Mouse (Mus musculus): ENCODE measurements around the gene Atxn1. TPM values are rescaled to one million over a fixed set of nuclear protein-coding genes. Genes with fewer than 3 reads are reported as not detected.

Gene Atxn1
- total and polyA plus RNA-seq, 3 experiments, result 7.5 to 30.1 (median 27.3) TPM

DNA sequence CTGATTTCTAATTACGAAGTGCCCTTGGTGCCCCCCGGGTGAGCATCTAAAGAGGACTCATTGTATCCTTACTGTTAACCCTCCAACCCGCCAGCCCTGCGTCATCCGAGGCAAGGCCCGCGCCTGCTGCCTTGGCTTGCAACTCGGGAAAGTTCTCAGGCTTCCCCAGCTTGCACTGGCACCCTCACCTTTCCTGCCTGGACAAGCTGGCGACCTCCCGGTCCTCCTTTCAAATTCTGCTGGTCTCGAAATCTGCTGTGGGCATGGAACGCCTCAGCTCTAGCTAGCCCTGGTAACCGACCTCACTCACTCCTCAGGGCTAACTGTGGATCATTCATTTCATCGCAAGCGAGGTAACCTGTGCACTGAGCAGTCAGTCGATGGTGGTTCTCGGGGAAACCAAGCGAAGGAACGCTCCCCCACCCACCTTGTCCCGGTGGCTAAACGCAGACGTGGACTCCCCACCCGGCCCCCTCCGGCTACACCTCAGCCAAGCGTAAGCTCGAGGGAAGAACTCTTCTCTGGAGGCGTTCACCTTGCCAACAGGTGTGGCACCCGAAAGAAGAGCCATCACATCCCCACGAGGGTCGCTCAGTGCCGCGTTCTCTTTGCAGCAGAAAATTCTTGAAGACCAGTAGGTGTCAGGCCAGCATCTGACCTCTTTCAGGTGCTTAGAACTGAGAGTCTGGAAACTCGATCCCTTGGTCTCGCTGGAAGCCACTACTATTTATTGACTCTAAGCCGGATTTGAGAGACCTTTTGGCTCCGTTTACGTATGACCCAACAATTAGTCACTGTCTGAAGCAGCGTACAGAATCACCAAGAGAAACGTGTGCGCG, 1.0 kb upstream of the Atxn1 start:
- TF ChIP-seq EP300 (IDR thresholded peaks at IDR 0.05; ENCODE audit: insufficient read depth, low read depth, low read length) (0 out of 2 replicates have a peak, but pooled peaks have one; percentile 13), POLR2A (IDR thresholded peaks at IDR 0.05; ENCODE audit: insufficient read depth, low read depth, low read length) (no peak), CTCF (IDR thresholded peaks at IDR 0.05) (peak; percentile 45)
- Histone ChIP-seq H3K27me3 (ENCODE audit: control insufficient read depth, insufficient read depth, low read length) (no peaks in the 10 kb centered on the region), H3K4me1 (ENCODE audit: control insufficient read depth, insufficient read depth, low read length) (peaks cover 8% of the 10 kb centered on the region), H3K27ac (peak overlapping the region; percentile 99), H3K79me2 (replicated peaks; ENCODE audit: control insufficient read depth, insufficient read depth, low read length) (no peaks in the 10 kb centered on the region), H3K36me3 (ENCODE audit: control insufficient read depth, insufficient read depth, low read length) (peaks cover 3% of the 10 kb centered on the region), H3K4me3 (peak overlapping the region; percentile 95), H3K9ac (ENCODE audit: low read depth, low read length) (peak overlapping the region; percentile 83)
- WGBS, result under 1% methylated on average over 41 of the region's 41 CpGs
- DNase-seq, result peak in 1 of 2 experiments; percentile 53
- intact Hi-C loops (cut with DNase I), result loop anchor here (2.0 kb wide), 1 partner anchor 393 kb away; no protein-coding TSS in a partner anchor

DNA sequence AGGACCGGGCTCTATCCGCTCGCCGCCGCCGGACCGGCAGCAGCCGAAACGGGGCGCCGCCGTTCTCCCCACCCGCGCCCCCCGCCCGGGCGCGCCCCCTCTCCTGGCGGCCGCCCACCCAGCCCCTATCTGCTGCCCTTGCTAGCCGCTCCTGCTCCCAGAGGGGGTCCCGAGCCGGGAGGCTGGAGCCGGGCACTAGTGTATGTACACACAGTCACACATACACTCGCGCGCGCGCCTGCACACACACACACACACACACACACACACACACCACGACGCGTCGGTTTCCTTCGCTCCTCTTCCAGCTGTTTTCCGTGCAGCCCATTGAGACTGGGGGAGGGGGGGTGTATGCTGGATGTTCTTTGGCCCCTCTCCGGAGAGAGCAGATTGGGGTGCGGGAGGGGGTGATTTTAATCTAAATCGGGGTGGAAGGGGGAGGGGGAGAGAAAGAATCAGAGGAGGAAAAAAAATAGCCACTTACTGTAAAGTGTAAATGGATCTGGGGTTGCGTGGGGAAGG, 416 bp downstream of the Atxn1 start:
- TF ChIP-seq CTCF (IDR thresholded peaks at IDR 0.05) (no peak), POLR2A (IDR thresholded peaks at IDR 0.05; ENCODE audit: insufficient read depth, low read depth, low read length) (no peak), EP300 (IDR thresholded peaks at IDR 0.05; ENCODE audit: insufficient read depth, low read depth, low read length) (no peak)
- 1% methylated on average over 17 of the region's 39 CpGs for WGBS
- Histone ChIP-seq H3K9ac (ENCODE audit: low read depth, low read length) (peak overlapping the region; percentile 98), H3K79me2 (replicated peaks; ENCODE audit: control insufficient read depth, insufficient read depth, low read length) (no peaks in the 10 kb centered on the region), H3K27ac (peak overlapping the region; percentile 99), H3K36me3 (ENCODE audit: control insufficient read depth, insufficient read depth, low read length) (peaks cover 7% of the 10 kb centered on the region), H3K4me3 (peak overlapping the region; percentile 95), H3K4me1 (ENCODE audit: control insufficient read depth, insufficient read depth, low read length) (peaks cover 12% of the 10 kb centered on the region), H3K27me3 (ENCODE audit: control insufficient read depth, insufficient read depth, low read length) (no peaks in the 10 kb centered on the region)
- intact Hi-C loops (cut with DNase I), result loop anchor here (2.0 to 5.0 kb wide), 4 partner anchors 37 to 392 kb away; no protein-coding TSS in a partner anchor
- no peak for DNase-seq

DNA sequence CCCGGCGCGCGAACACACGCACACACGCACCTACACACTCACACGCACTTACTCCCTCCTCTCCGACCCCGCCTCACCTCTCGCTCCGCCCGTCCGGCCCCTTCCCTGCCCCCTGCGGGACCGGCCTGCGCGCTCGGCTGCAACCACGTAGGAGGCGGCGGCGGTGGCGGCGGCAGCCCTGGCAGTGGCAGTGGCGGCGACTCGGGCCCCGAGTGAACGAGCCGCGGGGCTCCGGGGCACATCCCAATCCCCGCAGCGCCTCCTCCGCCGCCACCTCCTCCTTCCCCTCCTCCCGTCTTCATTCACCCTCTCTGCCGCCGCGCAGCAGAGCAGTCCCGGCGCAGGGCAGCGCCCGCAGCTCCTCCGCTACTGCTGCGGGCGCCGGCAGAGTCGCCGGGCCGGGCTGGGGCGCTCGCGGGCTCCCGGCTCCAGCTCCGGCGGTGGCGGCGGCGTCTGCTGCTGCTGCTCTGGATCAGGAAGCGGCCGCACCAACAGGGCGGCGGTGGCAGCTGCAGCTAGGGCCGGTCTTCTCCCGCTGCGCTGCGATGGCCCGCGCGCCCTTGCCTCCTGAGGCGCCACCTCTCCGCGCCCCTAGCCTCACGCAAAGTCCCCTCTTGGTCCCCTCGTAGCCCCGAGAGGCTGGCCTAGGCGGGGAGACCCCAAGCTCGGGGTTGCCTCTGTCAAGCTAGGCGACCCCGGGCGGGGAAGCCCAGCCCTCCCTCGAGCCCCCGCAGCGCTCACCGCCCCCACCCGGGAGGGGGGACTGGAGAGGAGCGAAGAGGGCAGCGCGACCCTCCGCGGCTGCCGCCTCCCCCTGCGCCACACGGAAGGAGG, 1.1 kb downstream of the Atxn1 start:
- under 1% methylated on average over 83 of the region's 95 CpGs for WGBS
- Histone ChIP-seq H3K27me3 (ENCODE audit: control insufficient read depth, insufficient read depth, low read length) (no peaks in the 10 kb centered on the region), H3K4me3 (peak overlapping the region; percentile 95), H3K36me3 (ENCODE audit: control insufficient read depth, insufficient read depth, low read length) (peaks cover 11% of the 10 kb centered on the region), H3K4me1 (ENCODE audit: control insufficient read depth, insufficient read depth, low read length) (peaks cover 17% of the 10 kb centered on the region), H3K27ac (peak overlapping the region; percentile 99), H3K9ac (ENCODE audit: low read depth, low read length) (peak overlapping the region; percentile 98), H3K79me2 (replicated peaks; ENCODE audit: control insufficient read depth, insufficient read depth, low read length) (peaks cover 2% of the 10 kb centered on the region; the same call in 1 of the 2 replicates)
- intact Hi-C loops (cut with DNase I), result loop anchor here (2.0 to 5.0 kb wide), 4 partner anchors 36 to 391 kb away; no protein-coding TSS in a partner anchor
- peak; percentile 91 to 93 for DNase-seq
- peak; percentile 42 for TF ChIP-seq CTCF (IDR thresholded peaks at IDR 0.05)
- no peak for TF ChIP-seq EP300 (IDR thresholded peaks at IDR 0.05; ENCODE audit: insufficient read depth, low read depth, low read length)
- peak; percentile 77 for TF ChIP-seq POLR2A (IDR thresholded peaks at IDR 0.05; ENCODE audit: insufficient read depth, low read depth, low read length)

DNA sequence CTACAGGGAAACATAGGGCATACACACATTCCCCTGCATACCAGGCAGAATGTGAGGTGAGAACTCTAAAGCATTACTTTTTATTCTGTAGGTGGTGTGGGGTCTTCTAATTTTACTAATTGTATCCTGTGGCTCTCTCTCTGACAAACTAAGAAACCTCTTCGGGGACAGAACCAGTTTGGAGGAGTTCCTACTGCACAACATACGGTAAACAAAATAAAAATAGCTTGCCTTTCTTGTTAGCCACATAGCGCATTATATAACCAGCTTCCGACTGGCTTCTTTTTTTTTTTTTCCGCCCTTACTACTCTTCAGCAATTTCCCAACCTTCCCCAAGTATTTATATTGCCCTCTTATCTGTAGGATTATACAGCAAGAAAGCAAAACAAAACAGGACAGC, 2.0 kb downstream of the Atxn1 start:
- H3K79me2 ChIP-seq (replicated peaks; ENCODE audit: control insufficient read depth, insufficient read depth, low read length), result peaks cover 2% of the 10 kb centered on the region; the same call in 1 of the 2 replicates
- peak overlapping the region; percentile 95 for H3K4me3 ChIP-seq
- H3K9ac ChIP-seq (ENCODE audit: low read depth, low read length), result peak overlapping the region; percentile 98; the same call in 1 of the 2 replicates
- DNase-seq, result no peak
- TF ChIP-seq EP300 (IDR thresholded peaks at IDR 0.05; ENCODE audit: insufficient read depth, low read depth, low read length) (no peak), CTCF (IDR thresholded peaks at IDR 0.05) (no peak), POLR2A (IDR thresholded peaks at IDR 0.05; ENCODE audit: insufficient read depth, low read depth, low read length) (no peak)
- H3K4me1 ChIP-seq (ENCODE audit: control insufficient read depth, insufficient read depth, low read length), result peaks cover 17% of the 10 kb centered on the region
- H3K27me3 ChIP-seq (ENCODE audit: control insufficient read depth, insufficient read depth, low read length), result no peaks in the 10 kb centered on the region
- intact Hi-C loops (cut with DNase I), result loop anchor here (5.0 kb wide), 3 partner anchors 35 to 330 kb away; no protein-coding TSS in a partner anchor
- WGBS, result 1% methylated on average over 5 of the region's 5 CpGs
- H3K27ac ChIP-seq, result peak overlapping the region; percentile 99
- H3K36me3 ChIP-seq (ENCODE audit: control insufficient read depth, insufficient read depth, low read length), result peaks cover 20% of the 10 kb centered on the region

DNA sequence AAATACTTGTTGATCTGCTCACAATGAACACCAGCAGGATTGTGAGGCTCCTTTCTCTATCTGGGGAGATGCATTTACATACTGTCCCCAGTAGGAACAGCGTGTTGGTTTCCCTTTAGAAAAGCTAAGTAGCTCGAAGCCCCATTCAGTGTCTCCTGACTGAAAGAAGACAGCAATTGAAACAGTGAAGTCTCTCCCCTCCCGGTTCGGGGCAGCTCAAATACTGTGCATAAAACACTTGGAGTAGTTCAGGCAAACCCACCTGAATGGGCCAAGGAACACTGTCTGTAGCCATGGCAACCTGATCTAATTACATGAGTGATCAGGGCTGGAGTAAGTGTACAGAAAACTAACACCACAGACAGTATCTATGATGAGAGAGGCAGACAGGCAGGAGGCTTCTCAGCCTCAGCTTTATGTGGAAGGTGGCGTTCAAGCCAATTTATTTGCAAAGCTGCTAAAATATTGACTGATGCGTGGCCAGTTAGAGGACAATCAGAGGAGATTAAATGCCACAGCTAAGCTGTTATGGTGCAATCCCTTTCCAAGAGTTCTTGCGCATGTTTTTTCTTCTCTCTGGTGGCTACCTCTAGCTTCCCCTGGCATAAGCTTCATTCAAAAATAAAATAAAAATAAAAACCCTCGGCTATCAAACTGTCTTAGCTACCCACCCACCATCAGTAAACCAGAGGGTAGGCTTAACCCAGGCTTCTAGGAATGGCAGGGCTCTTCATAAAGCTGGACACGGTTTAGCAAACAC, 2.8 kb downstream of the Atxn1 start:
- intact Hi-C loops (cut with DNase I), result loop anchor here (5.0 kb wide), 3 partner anchors 35 to 330 kb away; no protein-coding TSS in a partner anchor
- peaks cover 25% of the 10 kb centered on the region for H3K36me3 ChIP-seq (ENCODE audit: control insufficient read depth, insufficient read depth, low read length)
- H3K4me3 ChIP-seq, result peak overlapping the region; percentile 95
- peak overlapping the region; percentile 57 for H3K9ac ChIP-seq (ENCODE audit: low read depth, low read length)
- no peak for TF ChIP-seq POLR2A (IDR thresholded peaks at IDR 0.05; ENCODE audit: insufficient read depth, low read depth, low read length)
- peak; percentile 50 for TF ChIP-seq CTCF (IDR thresholded peaks at IDR 0.05)
- TF ChIP-seq EP300 (IDR thresholded peaks at IDR 0.05; ENCODE audit: insufficient read depth, low read depth, low read length), result no peak
- WGBS, result 32% methylated on average over 9 of the region's 9 CpGs
- peaks cover 2% of the 10 kb centered on the region; the same call in 1 of the 2 replicates for H3K79me2 ChIP-seq (replicated peaks; ENCODE audit: control insufficient read depth, insufficient read depth, low read length)
- no peaks in the 10 kb centered on the region for H3K27me3 ChIP-seq (ENCODE audit: control insufficient read depth, insufficient read depth, low read length)
- H3K27ac ChIP-seq, result peak overlapping the region; percentile 99
- peak; percentile 21 to 34 for DNase-seq
- H3K4me1 ChIP-seq (ENCODE audit: control insufficient read depth, insufficient read depth, low read length), result peaks cover 19% of the 10 kb centered on the region

Measured in heart, adult 2 months (tissue).